Mouse (Mus musculus) spleen, adult 10 weeks (tissue): ENCODE data around the gene Babam2. TPM values are rescaled to one million over a fixed set of nuclear protein-coding genes. Genes with fewer than 3 reads are reported as not detected.

Experiments used
- polyA plus RNA-seq: library from polyadenylated mRNA; stranded (reverse); fragments of 350-450 nt; fragmentation: Illumina TruSeq; extraction: RNeasy Lipid Tissue Mini Kit (QIAGEN cat#74804); gene quantifications from one replicate; pipeline ENCODE4 v1.2.3, GENCODE M21; 2015; ENCODE audit warnings: low replicate concordance; ENCODE audit not compliant: insufficient read depth

The Babam2 gene
- polyA plus RNA-seq: 57.1 TPM

DNA sequence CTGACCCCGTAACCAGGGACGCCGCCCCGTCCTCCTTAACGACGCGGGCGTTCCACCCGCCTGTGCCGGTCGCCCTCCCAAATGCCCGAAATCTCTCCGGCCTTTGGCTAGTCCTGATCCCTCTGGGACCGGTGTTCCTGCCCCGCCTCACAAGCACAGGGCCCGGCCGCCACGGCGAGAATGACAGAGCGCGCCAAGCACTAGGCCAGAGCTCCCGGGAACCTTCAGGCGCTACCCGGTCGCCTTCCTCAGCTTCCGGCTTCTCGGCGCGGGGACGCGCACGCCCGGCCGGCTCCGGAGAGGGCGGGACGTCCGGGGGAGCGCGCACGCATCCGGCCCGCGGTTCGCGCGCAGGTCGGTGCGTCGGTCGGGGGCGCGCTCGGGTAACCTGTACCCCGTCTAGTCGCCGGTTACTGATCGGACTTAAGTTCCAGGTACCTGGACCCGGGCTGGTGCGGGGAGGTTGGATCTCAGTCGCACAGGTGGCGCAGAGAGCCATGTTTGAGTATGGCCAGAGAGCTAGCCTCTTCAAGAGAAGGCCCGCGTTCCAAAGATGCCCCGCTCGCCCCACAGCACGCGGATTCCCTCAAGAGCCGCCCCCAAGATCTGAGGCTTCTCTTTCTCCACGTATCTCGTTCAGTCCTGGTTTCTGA lies at the start of gene Babam2:
Gene Babam2 (plus strand): TSS at position 41 of the 653 bp plus-strand sequence.

DNA sequence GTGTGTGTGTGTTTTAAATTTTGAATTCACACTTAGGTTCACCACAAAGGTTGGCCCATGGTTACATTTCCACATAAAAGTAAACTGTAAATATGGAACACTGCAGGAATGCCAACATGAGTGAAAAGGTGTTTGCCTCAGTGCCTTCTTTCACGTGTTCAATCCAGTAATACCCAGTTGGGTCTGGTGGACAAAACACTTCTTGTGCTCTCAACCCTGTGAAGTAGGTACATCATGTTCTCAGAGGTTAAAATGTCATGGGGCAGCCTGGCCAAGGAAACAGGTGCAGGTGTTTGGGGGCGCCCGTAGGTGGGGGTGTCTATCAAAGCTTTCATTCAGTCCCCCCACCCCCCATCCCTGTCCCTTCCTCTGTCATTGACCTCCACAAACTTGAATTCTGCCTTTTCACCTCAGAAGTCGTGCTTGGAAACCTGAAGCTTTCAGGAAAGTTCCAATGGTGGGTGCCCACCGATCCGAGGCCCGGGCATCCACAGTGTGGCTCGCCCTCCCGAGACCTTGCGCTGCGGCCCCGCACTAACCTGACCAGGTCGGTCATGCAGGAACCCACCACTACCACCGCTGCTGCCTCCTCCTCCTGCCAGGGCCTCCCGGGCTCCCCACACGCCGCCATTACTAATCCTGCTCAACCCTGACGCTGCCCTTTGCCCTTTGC lies 377 bp upstream of the Babam2 start, which contains the start of gene Rbks:
Gene Rbks (minus strand): TSS at position 657 of the 673 bp plus-strand sequence.

Other genes with a start within 250 kb of the Babam2 start
- 52.2 TPM for gene Zfp512, start 245.3 kb upstream of the Babam2 start, polyA plus RNA-seq
- 0.11 TPM for gene 4930548H24Rik, start 211.9 kb upstream of the Babam2 start, polyA plus RNA-seq
- gene Gpn1, start 202.9 kb upstream of the Babam2 start, polyA plus RNA-seq: 32.4 TPM
- 51.7 TPM for gene Slc4a1ap, start 170.7 kb upstream of the Babam2 start, polyA plus RNA-seq
- 11.7 TPM for gene Supt7l, start 169.9 kb upstream of the Babam2 start, polyA plus RNA-seq
- gene Mrpl33, start 100.7 kb upstream of the Babam2 start, polyA plus RNA-seq: 160 TPM
- 7.6 TPM for gene Rbks, start 57 bp upstream of the Babam2 start, polyA plus RNA-seq